Mouse (Mus musculus) heart, adult 9 months (tissue): ENCODE data around the gene Klhl25.
A peak's percentile ranks its signal among the peaks of the same experiment; 100 is the strongest.
"Not testable (repeated sequence)": the region's sequence is repeated elsewhere in the genome, so short reads cannot be mapped to it uniquely, and the experiment has no call there.

Experiments
- DNase-seq, 2 experiments: peaks; one replicate each; pipeline ENCODE4 v3.0.0; 2022; ENCODE audit warnings: low spot score in 2 of 2

Klhl25 gene

GRCm38 (mm10) chr7:75845936-75846335, 2.2 kb upstream of the Klhl25 start:
- no peak for DNase-seq

GRCm38 (mm10) chr7:75846942-75847341, 1.2 kb upstream of the Klhl25 start:
- no peak for DNase-seq

GRCm38 (mm10) chr7:75847489-75847888, 621 bp upstream of the Klhl25 start:
- DNase-seq = no peak

- no peak for DNase-seq
Measured at GRCm38 (mm10) chr7:75848776-75849670, 913 bp downstream of the Klhl25 start.

GRCm38 (mm10) chr7:75850396-75850795, 2.3 kb downstream of the Klhl25 start:
- DNase-seq = not testable (repeated sequence)

GRCm38 (mm10) chr7:75851290-75851689, 3.2 kb downstream of the Klhl25 start:
- DNase-seq = no peak

GRCm38 (mm10) chr7:75852363-75852762, 4.3 kb downstream of the Klhl25 start:
- DNase-seq = no peak

GRCm38 (mm10) chr7:75853171-75853830, 5.2 kb downstream of the Klhl25 start:
- DNase-seq = peak in 1 of 2 experiments; percentile 16

- DNase-seq = no peak
Measured at GRCm38 (mm10) chr7:75854231-75854925, 6.3 kb downstream of the Klhl25 start.

GRCm38 (mm10) chr7:75855028-75855427, 6.9 kb downstream of the Klhl25 start:
- no peak for DNase-seq

- DNase-seq = no peak
Measured at GRCm38 (mm10) chr7:75856259-75856658, 8.1 kb downstream of the Klhl25 start.

GRCm38 (mm10) chr7:75859771-75860196, 11.7 kb downstream of the Klhl25 start:
- DNase-seq = no peak

- not testable (repeated sequence) for DNase-seq
Measured at GRCm38 (mm10) chr7:75861638-75862426, 13.7 kb downstream of the Klhl25 start.

- not testable (repeated sequence) for DNase-seq
Measured at GRCm38 (mm10) chr7:75862427-75862781, 14.3 kb downstream of the Klhl25 start.

- DNase-seq = not testable (repeated sequence)
Measured at GRCm38 (mm10) chr7:75863248-75863911, 15.3 kb downstream of the Klhl25 start.

- no peak for DNase-seq
Measured at GRCm38 (mm10) chr7:75865026-75865425, 16.9 kb downstream of the Klhl25 start.

GRCm38 (mm10) chr7:75866557-75866956, 18.4 kb downstream of the Klhl25 start:
- no peak for DNase-seq

- DNase-seq = no peak
Measured at GRCm38 (mm10) chr7:75868687-75869086, 20.6 kb downstream of the Klhl25 start.

- no peak for DNase-seq
Measured at GRCm38 (mm10) chr7:75870551-75870950, 22.4 kb downstream of the Klhl25 start.

GRCm38 (mm10) chr7:75872255-75872654, 24.1 kb downstream of the Klhl25 start:
- no peak for DNase-seq

- no peak for DNase-seq
Measured at GRCm38 (mm10) chr7:75872697-75873096, 24.6 kb downstream of the Klhl25 start.
